Mouse (Mus musculus): ENCODE results near the gene Hoxa10.

DNA sequence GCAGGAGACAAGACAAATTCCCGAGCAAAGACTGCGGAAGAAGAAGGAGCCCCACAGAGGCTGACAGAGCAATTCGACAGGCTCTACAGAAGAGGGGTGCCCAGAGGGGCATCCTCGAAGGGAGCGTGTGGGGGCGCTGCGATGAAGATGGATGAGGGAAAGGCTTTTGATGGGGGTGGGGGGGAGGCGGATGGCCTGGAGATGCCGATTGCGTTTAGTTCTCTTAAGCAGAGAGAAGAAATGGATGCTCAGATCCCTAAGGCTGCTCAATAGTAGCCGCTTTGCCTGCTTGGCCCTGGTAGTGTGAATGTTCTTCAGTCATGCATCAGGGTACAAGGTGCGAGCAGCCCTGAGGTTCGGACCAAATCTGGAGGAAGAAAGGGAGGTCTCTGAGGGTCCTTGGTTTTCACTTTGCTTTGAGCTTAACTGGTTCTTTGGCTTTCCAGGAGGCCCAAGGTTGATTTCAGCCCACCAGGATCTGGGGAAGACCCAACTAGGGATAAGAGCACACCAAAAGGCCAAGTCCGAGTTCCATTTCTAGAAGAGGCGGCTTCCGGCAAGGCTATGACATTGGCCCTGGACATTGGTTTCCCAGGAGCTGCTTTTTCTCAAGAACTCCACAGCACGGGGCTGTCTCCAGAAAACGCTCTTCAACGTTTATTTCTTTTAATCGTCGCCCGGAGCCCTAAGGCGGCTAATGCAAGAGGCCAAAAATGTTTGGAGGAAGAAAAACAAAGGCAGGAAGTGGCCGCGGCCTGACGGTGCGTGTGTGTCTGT, 8.2 kb upstream of the Hoxa10 start:
- TF ChIP-seq CTCF (IDR thresholded peaks at IDR 0.05) (no peak), EP300 (IDR thresholded peaks at IDR 0.05) (no peak)
